Mouse (Mus musculus): Measurements from ENCODE around the gene Ttll11. TPM values are rescaled to one million over a fixed set of nuclear protein-coding genes. Genes with fewer than 3 reads are reported as not detected.

Gene Ttll11
- polyA plus RNA-seq, 1 experiment from 2014 or later = 0.45 TPM

GRCm38 (mm10) chr2:35955211-35955610 is 24.5 kb downstream of the Ttll11 start:
- H3K27ac ChIP-seq (ENCODE audit: low read depth, low read length) = no peak overlapping the region
- H3K4me2 ChIP-seq = no peak overlapping the region
- no peak overlapping the region for H3K9ac ChIP-seq (ENCODE audit: low read depth, low read length)
- H3K27me3 ChIP-seq (replicated peaks; ENCODE audit: control insufficient read depth, insufficient read depth, low read length) = no peaks in the 10 kb centered on the region
- no peak overlapping the region for H3K4me3 ChIP-seq (ENCODE audit: low read depth, low read length)
- H3K9me3 ChIP-seq (ENCODE audit: control insufficient read depth, low read length) = no peaks in the 10 kb centered on the region
- no peak for DNase-seq (ENCODE audit: low spot score)
- H3K36me3 ChIP-seq (ENCODE audit: control insufficient read depth, insufficient read depth, low read length) = no peaks in the 10 kb centered on the region
- H3K4me1 ChIP-seq (replicated peaks; ENCODE audit: control insufficient read depth, insufficient read depth, low read length) = no peaks in the 10 kb centered on the region
- WGBS = 44% methylated on average over 5 of the region's 5 CpGs
- no peak for ATAC-seq (replicated peaks; ENCODE audit: low FRiP score)

- 66% methylated on average over 16 of the region's 16 CpGs for WGBS
- ATAC-seq (replicated peaks; ENCODE audit: low FRiP score) (no peak), DNase-seq (ENCODE audit: low spot score) (no peak)
- H3K9ac ChIP-seq (ENCODE audit: low read depth, low read length) = no peak overlapping the region
- H3K4me3 ChIP-seq (ENCODE audit: low read depth, low read length) = no peak overlapping the region
- H3K4me2 ChIP-seq = no peak overlapping the region
- H3K27ac ChIP-seq (ENCODE audit: low read depth, low read length) = no peak overlapping the region
- H3K27me3 ChIP-seq (replicated peaks; ENCODE audit: control insufficient read depth, insufficient read depth, low read length) = no peaks in the 10 kb centered on the region
- no peaks in the 10 kb centered on the region for H3K36me3 ChIP-seq (ENCODE audit: control insufficient read depth, insufficient read depth, low read length)
- no peaks in the 10 kb centered on the region for H3K9me3 ChIP-seq (ENCODE audit: control insufficient read depth, low read length)
- no peaks in the 10 kb centered on the region for H3K4me1 ChIP-seq (replicated peaks; ENCODE audit: control insufficient read depth, insufficient read depth, low read length)
These were observed 27.3 kb downstream of the Ttll11 start for GRCm38 (mm10) chr2:35952187-35952958.

GRCm38 (mm10) chr2:35944896-35945295 is 34.8 kb downstream of the Ttll11 start:
- H3K27me3 ChIP-seq (replicated peaks; ENCODE audit: control insufficient read depth, insufficient read depth, low read length) = no peaks in the 10 kb centered on the region
- H3K4me2 ChIP-seq = no peak overlapping the region
- no peak overlapping the region for H3K9ac ChIP-seq (ENCODE audit: low read depth, low read length)
- H3K27ac ChIP-seq (ENCODE audit: low read depth, low read length) = no peak overlapping the region
- no peaks in the 10 kb centered on the region for H3K9me3 ChIP-seq (ENCODE audit: control insufficient read depth, low read length)
- H3K4me1 ChIP-seq (replicated peaks; ENCODE audit: control insufficient read depth, insufficient read depth, low read length) = no peaks in the 10 kb centered on the region
- H3K4me3 ChIP-seq (ENCODE audit: low read depth, low read length) = no peak overlapping the region
- DNase-seq (ENCODE audit: low spot score) (no peak), ATAC-seq (replicated peaks; ENCODE audit: low FRiP score) (no peak)
- WGBS = 85% methylated on average over 4 of the region's 4 CpGs
- no peaks in the 10 kb centered on the region for H3K36me3 ChIP-seq (ENCODE audit: control insufficient read depth, insufficient read depth, low read length)

- Histone ChIP-seq H3K27me3 (replicated peaks; ENCODE audit: control insufficient read depth, insufficient read depth, low read length) (no peaks in the 10 kb centered on the region), H3K9me3 (ENCODE audit: control insufficient read depth, low read length) (no peaks in the 10 kb centered on the region), H3K4me1 (replicated peaks; ENCODE audit: control insufficient read depth, insufficient read depth, low read length) (no peaks in the 10 kb centered on the region), H3K4me3 (ENCODE audit: low read depth, low read length) (no peak overlapping the region), H3K27ac (ENCODE audit: low read depth, low read length) (no peak overlapping the region), H3K9ac (ENCODE audit: low read depth, low read length) (no peak overlapping the region), H3K4me2 (no peak overlapping the region), H3K36me3 (ENCODE audit: control insufficient read depth, insufficient read depth, low read length) (no peaks in the 10 kb centered on the region)
- DNase-seq (ENCODE audit: low spot score) = no peak
- no peak for ATAC-seq (replicated peaks; ENCODE audit: low FRiP score)
- 52% methylated on average over 9 of the region's 9 CpGs for WGBS
These were observed 36.8 kb downstream of the Ttll11 start for GRCm38 (mm10) chr2:35942960-35943359.

GRCm38 (mm10) chr2:35935045-35935444 is 44.7 kb downstream of the Ttll11 start:
- H3K27me3 ChIP-seq (replicated peaks; ENCODE audit: control insufficient read depth, insufficient read depth, low read length) = no peaks in the 10 kb centered on the region
- no peak for ATAC-seq (replicated peaks; ENCODE audit: low FRiP score)

GRCm38 (mm10) chr2:35933116-35933515 is 46.6 kb downstream of the Ttll11 start:
- no peak for DNase-seq (ENCODE audit: low spot score)
- no peaks in the 10 kb centered on the region for H3K27me3 ChIP-seq (replicated peaks; ENCODE audit: control insufficient read depth, insufficient read depth, low read length)
- 89% methylated on average over 13 of the region's 13 CpGs for WGBS
- ATAC-seq (replicated peaks; ENCODE audit: low FRiP score) = no peak
- H3K9ac ChIP-seq (ENCODE audit: low read depth, low read length) = no peak overlapping the region
- H3K9me3 ChIP-seq (ENCODE audit: control insufficient read depth, low read length) = no peaks in the 10 kb centered on the region
- H3K36me3 ChIP-seq (ENCODE audit: control insufficient read depth, insufficient read depth, low read length) = no peaks in the 10 kb centered on the region
- H3K27ac ChIP-seq (ENCODE audit: low read depth, low read length) = no peak overlapping the region
- H3K4me2 ChIP-seq = no peak overlapping the region
- no peaks in the 10 kb centered on the region for H3K4me1 ChIP-seq (replicated peaks; ENCODE audit: control insufficient read depth, insufficient read depth, low read length)
- no peak overlapping the region for H3K4me3 ChIP-seq (ENCODE audit: low read depth, low read length)

More at GRCm38 (mm10) chr2:35935045-35935444, 44.7 kb downstream of the Ttll11 start:
- no peaks in the 10 kb centered on the region for H3K4me1 ChIP-seq (replicated peaks; ENCODE audit: control insufficient read depth, insufficient read depth, low read length)
- WGBS = 64% methylated on average over 5 of the region's 5 CpGs
- no peak overlapping the region for H3K4me2 ChIP-seq
- no peak overlapping the region for H3K9ac ChIP-seq (ENCODE audit: low read depth, low read length)
- H3K36me3 ChIP-seq (ENCODE audit: control insufficient read depth, insufficient read depth, low read length) = no peaks in the 10 kb centered on the region
- no peak overlapping the region for H3K27ac ChIP-seq (ENCODE audit: low read depth, low read length)
- H3K9me3 ChIP-seq (ENCODE audit: control insufficient read depth, low read length) = no peaks in the 10 kb centered on the region
- H3K4me3 ChIP-seq (ENCODE audit: low read depth, low read length) = no peak overlapping the region
- no peak for DNase-seq (ENCODE audit: low spot score)

- Histone ChIP-seq H3K36me3 (ENCODE audit: control insufficient read depth, insufficient read depth, low read length) (no peaks in the 10 kb centered on the region), H3K4me1 (replicated peaks; ENCODE audit: control insufficient read depth, insufficient read depth, low read length) (no peaks in the 10 kb centered on the region), H3K27ac (ENCODE audit: low read depth, low read length) (no peak overlapping the region), H3K4me3 (ENCODE audit: low read depth, low read length) (no peak overlapping the region), H3K27me3 (replicated peaks; ENCODE audit: control insufficient read depth, insufficient read depth, low read length) (no peaks in the 10 kb centered on the region), H3K9ac (ENCODE audit: low read depth, low read length) (no peak overlapping the region), H3K4me2 (no peak overlapping the region), H3K9me3 (ENCODE audit: control insufficient read depth, low read length) (no peaks in the 10 kb centered on the region)
- 73% methylated on average over 3 of the region's 3 CpGs for WGBS
- ATAC-seq (replicated peaks; ENCODE audit: low FRiP score) (no peak), DNase-seq (ENCODE audit: low spot score) (no peak)
These were observed 48.1 kb downstream of the Ttll11 start for GRCm38 (mm10) chr2:35931619-35932018.

- Histone ChIP-seq H3K9ac (ENCODE audit: low read depth, low read length) (no peak overlapping the region), H3K9me3 (ENCODE audit: control insufficient read depth, low read length) (no peaks in the 10 kb centered on the region), H3K27ac (ENCODE audit: low read depth, low read length) (no peak overlapping the region), H3K27me3 (replicated peaks; ENCODE audit: control insufficient read depth, insufficient read depth, low read length) (no peaks in the 10 kb centered on the region), H3K4me2 (no peak overlapping the region), H3K4me1 (replicated peaks; ENCODE audit: control insufficient read depth, insufficient read depth, low read length) (no peaks in the 10 kb centered on the region), H3K4me3 (ENCODE audit: low read depth, low read length) (no peak overlapping the region), H3K36me3 (ENCODE audit: control insufficient read depth, insufficient read depth, low read length) (no peaks in the 10 kb centered on the region)
- no peak for ATAC-seq (replicated peaks; ENCODE audit: low FRiP score)
- DNase-seq (ENCODE audit: low spot score) = peak; percentile 74
- WGBS = 32% methylated on average over 11 of the region's 11 CpGs
These were observed 49.1 kb downstream of the Ttll11 start for GRCm38 (mm10) chr2:35930498-35931149.

GRCm38 (mm10) chr2:35928133-35928532 is 51.6 kb downstream of the Ttll11 start:
- no peaks in the 10 kb centered on the region for H3K9me3 ChIP-seq (ENCODE audit: control insufficient read depth, low read length)
- WGBS = 72% methylated on average over 6 of the region's 6 CpGs
- H3K27ac ChIP-seq (ENCODE audit: low read depth, low read length) = no peak overlapping the region
- no peak overlapping the region for H3K9ac ChIP-seq (ENCODE audit: low read depth, low read length)
- H3K4me2 ChIP-seq = no peak overlapping the region
- no peak for ATAC-seq (replicated peaks; ENCODE audit: low FRiP score)
- H3K36me3 ChIP-seq (ENCODE audit: control insufficient read depth, insufficient read depth, low read length) = no peaks in the 10 kb centered on the region
- no peak overlapping the region for H3K4me3 ChIP-seq (ENCODE audit: low read depth, low read length)
- H3K4me1 ChIP-seq (replicated peaks; ENCODE audit: control insufficient read depth, insufficient read depth, low read length) = no peaks in the 10 kb centered on the region
- no peak for DNase-seq (ENCODE audit: low spot score)
- no peaks in the 10 kb centered on the region for H3K27me3 ChIP-seq (replicated peaks; ENCODE audit: control insufficient read depth, insufficient read depth, low read length)
